Mouse (Mus musculus) olfactory bulb, adult 2 months (tissue): ENCODE measurements at regions not wholly inside any gene's neighbourhood (a gene's known extent, or its start where the extent isn't known, plus 50 kb on each side); places are given as distances from the start of the nearest gene placed in this dataset.

Experiments
- CTCF ChIP-seq: fragments of 200-500 bp; IDR thresholded peaks from 2 replicates; pipeline ENCODE4 v1.5.1; 2012; ENCODE audit warnings: low read depth, mild to moderate bottlenecking, low read length, moderate library complexity; ENCODE audit not compliant: insufficient read depth
- POLR2A ChIP-seq: fragments of 200-500 bp; IDR thresholded peaks from 2 replicates; pipeline ENCODE4 v1.6.1; 2012; ENCODE audit warnings: mild to moderate bottlenecking, low read depth, low read length, moderate library complexity; ENCODE audit not compliant: insufficient read depth

DNA sequence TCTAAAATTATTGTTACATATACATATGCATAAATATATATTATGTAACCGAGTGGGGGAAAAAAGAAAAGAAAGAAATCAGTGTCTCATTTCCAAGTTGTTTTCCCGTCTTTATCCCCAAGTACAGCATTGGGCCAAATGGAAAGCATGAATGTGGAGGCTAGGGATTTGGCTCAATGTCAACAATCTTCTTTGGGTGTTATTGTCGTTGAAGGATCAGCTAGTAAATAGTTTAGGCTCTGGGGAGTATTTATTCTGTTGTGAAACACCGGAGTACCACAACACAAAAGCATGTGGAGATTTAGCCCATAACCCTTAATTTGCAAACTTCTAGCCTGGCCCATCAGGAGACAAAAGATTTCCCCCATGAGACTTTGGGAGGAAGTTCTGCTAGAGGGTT, 105.8 kb upstream of the Maf start:
- no peak for TF ChIP-seq CTCF
- no peak for TF ChIP-seq POLR2A
